Mouse (Mus musculus) lung, adult 2 months (tissue): ENCODE measurements around the gene Snx18. TPM values are rescaled to one million over a fixed set of nuclear protein-coding genes. Genes with fewer than 3 reads are reported as not detected.

Source experiments
- DNase-seq: peaks from one replicate; pipeline ENCODE4 v3.0.0; 2022
- H3K4me1 ChIP-seq: fragments of 200-500 bp; 2 replicates; pipeline ENCODE4 v1.6.1; 2011; ENCODE audit warnings: low read length; ENCODE audit not compliant: control insufficient read depth, insufficient read depth
- H3K4me3 ChIP-seq: fragments of 200-500 bp; replicated peaks from 2 replicates; pipeline ENCODE3; 2011; ENCODE audit warnings: low read depth, mild to moderate bottlenecking, control low read depth, low read length; ENCODE audit errors: extremely low read depth
- CTCF ChIP-seq: fragments of 200-500 bp; IDR thresholded peaks from 2 replicates; pipeline ENCODE4 v1.5.1; 2011; ENCODE audit warnings: mild to moderate bottlenecking, low read length, control low read depth; ENCODE audit not compliant: insufficient read depth
- POLR2A ChIP-seq: fragments of 200-500 bp; IDR thresholded peaks from 2 replicates; pipeline ENCODE4 v1.6.1; 2011; ENCODE audit warnings: low read depth, mild to moderate bottlenecking, control low read depth, low read length, borderline replicate concordance; ENCODE audit errors: extremely low read depth
- WGBS: fragments of 180-500 bp; shearing (Covaris S2); methylation state at CpG from one replicate; pipeline ENCODE4 v1.1.7; 2018; 5-methylcytosine and 5-hydroxymethylcytosine counted together
- polyA plus RNA-seq: library from polyadenylated mRNA; depleted of rRNA; stranded (reverse); fragments of >200 nt; gene quantifications from 2 replicates; pipeline ENCODE4 v1.2.3, GENCODE M21; 2012

Gene Snx18
- polyA plus RNA-seq, 1 experiment: 22.8 TPM

GRCm38 (mm10) chr13:113573377-113573776 lies 45.0 kb downstream of the Snx18 start:
- no peaks in the 10 kb centered on the region for H3K4me1 ChIP-seq
- H3K4me3 ChIP-seq: no peak overlapping the region
- 89% methylated on average over 2 of the region's 2 CpGs for WGBS
- TF ChIP-seq POLR2A: no peak
- TF ChIP-seq CTCF: no peak
- no peak for DNase-seq

GRCm38 (mm10) chr13:113572046-113572686 lies 46.2 kb downstream of the Snx18 start:
- TF ChIP-seq POLR2A: no peak
- no peak for TF ChIP-seq CTCF
- no peak for DNase-seq
- H3K4me1 ChIP-seq: no peaks in the 10 kb centered on the region; the same call in 1 of the 2 replicates
- 81% methylated on average over 9 of the region's 9 CpGs for WGBS
- no peak overlapping the region for H3K4me3 ChIP-seq

GRCm38 (mm10) chr13:113569526-113569925 lies 48.8 kb downstream of the Snx18 start:
- Histone ChIP-seq H3K4me1 (no peaks in the 10 kb centered on the region; the same call in 1 of the 2 replicates), H3K4me3 (no peak overlapping the region)
- no peak for DNase-seq
- 32% methylated on average over 2 of the region's 2 CpGs for WGBS
- TF ChIP-seq POLR2A: no peak
- no peak for TF ChIP-seq CTCF

DNA sequence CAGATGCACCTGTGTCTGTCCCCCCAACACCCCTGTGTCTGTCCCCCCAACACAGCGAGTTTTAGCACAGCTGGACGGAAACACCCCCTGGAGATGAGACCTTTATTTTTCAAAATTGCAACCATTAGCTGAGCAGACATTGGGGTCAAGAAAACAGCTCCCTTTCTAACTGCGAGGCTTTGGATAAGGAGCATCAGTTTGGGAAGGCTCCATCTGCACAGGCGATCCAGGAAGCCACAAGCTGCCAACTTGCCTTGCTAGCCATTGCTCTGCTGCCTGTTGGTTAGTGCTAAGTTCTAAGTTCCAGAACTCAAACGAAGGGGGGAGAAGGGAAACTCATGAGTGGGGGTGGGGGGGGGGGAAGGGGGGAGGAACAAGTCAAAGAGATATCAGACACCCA lies 51.4 kb downstream of the Snx18 start:
- no peak for TF ChIP-seq POLR2A
- no peak for TF ChIP-seq CTCF
- WGBS: 74% methylated on average over 5 of the region's 5 CpGs
- H3K4me3 ChIP-seq: no peak overlapping the region
- no peak for DNase-seq
- no peaks in the 10 kb centered on the region; the same call in 1 of the 2 replicates for H3K4me1 ChIP-seq

- H3K4me1 ChIP-seq: no peaks in the 10 kb centered on the region; the same call in 1 of the 2 replicates
- TF ChIP-seq POLR2A: no peak
- TF ChIP-seq CTCF: no peak
- H3K4me3 ChIP-seq: no peak overlapping the region
- no peak for DNase-seq
- 85% methylated on average over 7 of the region's 7 CpGs for WGBS
These were observed 52.0 kb downstream of the Snx18 start for GRCm38 (mm10) chr13:113566411-113566810.

GRCm38 (mm10) chr13:113559646-113560045 lies 58.7 kb downstream of the Snx18 start:
- 77% methylated on average over 9 of the region's 9 CpGs for WGBS
- DNase-seq: no peak
- no peak overlapping the region for H3K4me3 ChIP-seq
- TF ChIP-seq CTCF (no peak), POLR2A (no peak)
- H3K4me1 ChIP-seq: no peaks in the 10 kb centered on the region; the same call in 1 of the 2 replicates

DNA sequence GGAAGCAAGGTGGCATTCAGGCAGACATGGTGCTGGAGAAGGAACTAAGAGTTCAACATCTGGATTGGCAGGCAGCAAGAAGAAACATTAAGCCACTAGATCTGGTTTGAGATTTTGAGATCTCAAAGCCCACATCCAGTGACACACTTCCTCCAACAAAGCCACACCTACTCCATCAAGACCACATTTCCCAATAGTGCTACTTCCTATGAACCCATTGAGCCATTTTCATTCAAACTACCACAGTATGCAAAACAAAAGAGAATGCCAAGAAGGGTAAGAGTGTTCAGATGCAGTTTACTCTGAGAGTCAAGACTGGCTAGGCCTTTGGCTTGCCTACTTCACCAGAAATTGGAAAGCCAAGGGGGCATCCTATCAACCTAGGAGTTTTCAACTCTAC lies 61.8 kb downstream of the Snx18 start:
- no peak for DNase-seq
- TF ChIP-seq CTCF (no peak), POLR2A (no peak)
- no peaks in the 10 kb centered on the region; the same call in 1 of the 2 replicates for H3K4me1 ChIP-seq

GRCm38 (mm10) chr13:113555226-113555625 lies 63.1 kb downstream of the Snx18 start:
- no peak overlapping the region for H3K4me3 ChIP-seq
- TF ChIP-seq POLR2A (no peak), CTCF (no peak)
- peaks cover 3% of the 10 kb centered on the region for H3K4me1 ChIP-seq
- 55% methylated on average over 2 of the region's 2 CpGs for WGBS
- no peak for DNase-seq

More for the DNA sequence above, 61.8 kb downstream of the Snx18 start:
- no peak overlapping the region for H3K4me3 ChIP-seq

DNA sequence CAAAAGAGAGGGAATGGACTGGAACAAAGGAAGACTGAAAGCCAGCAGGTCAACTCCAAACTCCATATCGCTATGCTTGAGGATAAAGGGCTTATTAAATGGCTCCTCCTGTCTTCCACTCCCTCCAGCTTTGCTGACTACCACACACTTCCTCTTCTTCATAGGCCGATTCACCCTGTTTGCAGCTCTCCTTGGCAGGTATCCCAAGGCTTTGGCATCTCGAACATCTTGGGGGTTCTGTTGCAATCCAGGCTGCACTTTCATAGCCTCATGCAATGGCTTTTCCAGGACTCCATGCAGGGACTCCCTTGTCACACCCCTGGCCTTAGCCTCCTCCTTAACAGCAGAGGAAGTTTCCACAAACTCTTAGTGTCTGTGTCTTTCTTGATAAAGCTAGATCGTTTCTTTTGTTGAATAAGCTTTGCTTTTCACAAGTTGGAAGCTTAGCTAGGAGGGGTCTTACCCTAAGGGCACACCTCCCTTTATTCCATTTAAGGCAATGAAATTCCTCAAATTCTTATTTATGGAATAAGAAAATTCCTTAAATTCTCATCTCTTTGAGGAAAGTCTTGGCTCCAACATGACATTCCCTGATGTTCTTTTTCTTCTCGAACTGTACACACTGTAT lies 64.6 kb downstream of the Snx18 start:
- 50% methylated on average over 5 of the region's 5 CpGs for WGBS
- DNase-seq: no peak
- TF ChIP-seq POLR2A: no peak
- TF ChIP-seq CTCF: no peak

DNA sequence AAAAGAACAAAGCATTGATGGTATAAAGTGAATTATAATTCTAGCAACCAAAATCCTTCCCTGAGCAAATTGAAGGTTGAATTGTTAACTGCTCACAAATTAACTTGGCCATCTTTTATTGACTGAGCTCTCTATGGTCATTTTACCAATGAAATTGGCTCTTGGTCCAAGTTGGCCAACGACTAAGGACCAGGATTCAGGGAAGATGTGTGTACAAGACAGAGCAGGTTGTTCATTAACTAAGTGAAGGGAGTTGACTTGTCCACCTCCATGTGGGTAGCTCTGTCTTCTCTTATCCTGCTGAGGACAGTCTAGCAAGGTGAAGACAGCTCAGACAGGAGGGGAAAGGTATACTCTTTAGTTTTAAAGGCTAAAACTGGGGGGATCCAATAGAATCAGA lies 66.0 kb downstream of the Snx18 start:
- H3K4me1 ChIP-seq: peaks cover 3% of the 10 kb centered on the region
- TF ChIP-seq POLR2A: no peak
- no peak for TF ChIP-seq CTCF
- DNase-seq: no peak
- WGBS: 76% methylated on average over 1 of the region's 1 CpGs
- H3K4me3 ChIP-seq: no peak overlapping the region

More for the DNA sequence above, 64.6 kb downstream of the Snx18 start:
- H3K4me3 ChIP-seq: no peak overlapping the region
- H3K4me1 ChIP-seq: peaks cover 3% of the 10 kb centered on the region
